Mouse (Mus musculus): ENCODE results near the gene Prune1. TPM values are rescaled to one million over a fixed set of nuclear protein-coding genes. Genes with fewer than 3 reads are reported as not detected.

Gene Prune1
- polyA plus RNA-seq, 1 experiment from 2014 or later, result 19.8 TPM

GRCm38 (mm10) chr3:95310968-95311882 lies 29.3 kb upstream of the Prune1 start:
- no peak for ATAC-seq (replicated peaks; ENCODE audit: low FRiP score)
- WGBS, result 48% methylated on average over 9 of the region's 9 CpGs
- no peaks in the 10 kb centered on the region for H3K9me3 ChIP-seq (ENCODE audit: control insufficient read depth, low read length)
- no peak overlapping the region for H3K9ac ChIP-seq (ENCODE audit: low read depth, low read length)
- no peaks in the 10 kb centered on the region for H3K36me3 ChIP-seq (ENCODE audit: control insufficient read depth, insufficient read depth, low read length)
- peak overlapping the region; percentile 95; the same call in 1 of the 2 replicates for H3K27ac ChIP-seq (ENCODE audit: low read depth, low read length)
- no peaks in the 10 kb centered on the region for H3K27me3 ChIP-seq (replicated peaks; ENCODE audit: control insufficient read depth, insufficient read depth, low read length)
- no peak for DNase-seq (ENCODE audit: low spot score)
- H3K4me2 ChIP-seq, result peak overlapping the region; percentile 11; the same call in 1 of the 2 replicates
- no peak overlapping the region for H3K4me3 ChIP-seq (ENCODE audit: low read depth, low read length)
- peaks cover 20% of the 10 kb centered on the region for H3K4me1 ChIP-seq (replicated peaks; ENCODE audit: control insufficient read depth, insufficient read depth, low read length)

GRCm38 (mm10) chr3:95310496-95310895 lies 28.6 kb upstream of the Prune1 start:
- Histone ChIP-seq H3K36me3 (ENCODE audit: control insufficient read depth, insufficient read depth, low read length) (peaks cover 3% of the 10 kb centered on the region), H3K9me3 (ENCODE audit: control insufficient read depth, low read length) (no peaks in the 10 kb centered on the region), H3K4me3 (ENCODE audit: low read depth, low read length) (no peak overlapping the region), H3K9ac (ENCODE audit: low read depth, low read length) (no peak overlapping the region), H3K4me1 (replicated peaks; ENCODE audit: control insufficient read depth, insufficient read depth, low read length) (peaks cover 20% of the 10 kb centered on the region), H3K4me2 (no peak overlapping the region), H3K27me3 (replicated peaks; ENCODE audit: control insufficient read depth, insufficient read depth, low read length) (no peaks in the 10 kb centered on the region), H3K27ac (ENCODE audit: low read depth, low read length) (no peak overlapping the region)
- ATAC-seq (replicated peaks; ENCODE audit: low FRiP score), result no peak
- WGBS, result 59% methylated on average over 3 of the region's 3 CpGs
- no peak for DNase-seq (ENCODE audit: low spot score)

GRCm38 (mm10) chr3:95307100-95307499 lies 25.2 kb upstream of the Prune1 start, which contains the start of gene Anxa9:
Anxa9 (minus strand) TSS chr3:95307176.
- Histone ChIP-seq H3K4me2 (no peak within 1 kb of the TSS), H3K9me3 (ENCODE audit: control insufficient read depth, low read length) (no peaks in the 10 kb centered on the region), H3K4me1 (replicated peaks; ENCODE audit: control insufficient read depth, insufficient read depth, low read length) (peaks cover 7% of the 10 kb centered on the region), H3K27me3 (replicated peaks; ENCODE audit: control insufficient read depth, insufficient read depth, low read length) (no peaks in the 10 kb centered on the region), H3K27ac (ENCODE audit: low read depth, low read length) (no peak within 1 kb of the TSS), H3K9ac (ENCODE audit: low read depth, low read length) (no peak within 1 kb of the TSS), H3K36me3 (ENCODE audit: control insufficient read depth, insufficient read depth, low read length) (peaks cover 4% of the 10 kb centered on the region), H3K4me3 (ENCODE audit: low read depth, low read length) (no peak within 1 kb of the TSS)
- DNase-seq (ENCODE audit: low spot score) (no peak), ATAC-seq (replicated peaks; ENCODE audit: low FRiP score) (no peak)
- WGBS, result 64% methylated on average over 7 of the region's 7 CpGs

- Histone ChIP-seq H3K4me2 (no peak overlapping the region), H3K9me3 (ENCODE audit: control insufficient read depth, low read length) (no peaks in the 10 kb centered on the region), H3K4me1 (replicated peaks; ENCODE audit: control insufficient read depth, insufficient read depth, low read length) (no peaks in the 10 kb centered on the region; the same call in 1 of the 2 replicates), H3K27me3 (replicated peaks; ENCODE audit: control insufficient read depth, insufficient read depth, low read length) (no peaks in the 10 kb centered on the region), H3K36me3 (ENCODE audit: control insufficient read depth, insufficient read depth, low read length) (peaks cover 4% of the 10 kb centered on the region), H3K4me3 (ENCODE audit: low read depth, low read length) (no peak overlapping the region), H3K27ac (ENCODE audit: low read depth, low read length) (no peak overlapping the region), H3K9ac (ENCODE audit: low read depth, low read length) (no peak overlapping the region)
- 80% methylated on average over 4 of the region's 4 CpGs for WGBS
- ATAC-seq (replicated peaks; ENCODE audit: low FRiP score), result no peak
- DNase-seq (ENCODE audit: low spot score), result no peak
These were observed 24.4 kb upstream of the Prune1 start for GRCm38 (mm10) chr3:95306244-95306643.

GRCm38 (mm10) chr3:95301204-95301796 lies 19.4 kb upstream of the Prune1 start:
- H3K9me3 ChIP-seq (ENCODE audit: control insufficient read depth, low read length), result no peaks in the 10 kb centered on the region
- no peaks in the 10 kb centered on the region; the same call in 1 of the 2 replicates for H3K4me1 ChIP-seq (replicated peaks; ENCODE audit: control insufficient read depth, insufficient read depth, low read length)
- DNase-seq (ENCODE audit: low spot score) (no peak), ATAC-seq (replicated peaks; ENCODE audit: low FRiP score) (no peak)
- H3K4me2 ChIP-seq, result no peak overlapping the region
- no peak overlapping the region for H3K27ac ChIP-seq (ENCODE audit: low read depth, low read length)
- H3K27me3 ChIP-seq (replicated peaks; ENCODE audit: control insufficient read depth, insufficient read depth, low read length), result no peaks in the 10 kb centered on the region
- H3K4me3 ChIP-seq (ENCODE audit: low read depth, low read length), result no peak overlapping the region
- H3K36me3 ChIP-seq (ENCODE audit: control insufficient read depth, insufficient read depth, low read length), result peaks cover 4% of the 10 kb centered on the region
- no peak overlapping the region for H3K9ac ChIP-seq (ENCODE audit: low read depth, low read length)
- 82% methylated on average over 3 of the region's 3 CpGs for WGBS

- Histone ChIP-seq H3K27me3 (replicated peaks; ENCODE audit: control insufficient read depth, insufficient read depth, low read length) (no peaks in the 10 kb centered on the region), H3K4me1 (replicated peaks; ENCODE audit: control insufficient read depth, insufficient read depth, low read length) (peaks cover 12% of the 10 kb centered on the region), H3K4me2 (no peak overlapping the region), H3K9ac (ENCODE audit: low read depth, low read length) (no peak overlapping the region), H3K4me3 (ENCODE audit: low read depth, low read length) (no peak overlapping the region), H3K36me3 (ENCODE audit: control insufficient read depth, insufficient read depth, low read length) (peaks cover 6% of the 10 kb centered on the region; the same call in 1 of the 2 replicates), H3K9me3 (ENCODE audit: control insufficient read depth, low read length) (no peaks in the 10 kb centered on the region), H3K27ac (ENCODE audit: low read depth, low read length) (no peak overlapping the region)
- ATAC-seq (replicated peaks; ENCODE audit: low FRiP score) (no peak), DNase-seq (ENCODE audit: low spot score) (no peak)
- WGBS, result 59% methylated on average over 7 of the region's 7 CpGs
These were observed 16.1 kb upstream of the Prune1 start for GRCm38 (mm10) chr3:95298018-95298417.

- Histone ChIP-seq H3K4me3 (ENCODE audit: low read depth, low read length) (no peak overlapping the region), H3K27me3 (replicated peaks; ENCODE audit: control insufficient read depth, insufficient read depth, low read length) (no peaks in the 10 kb centered on the region), H3K36me3 (ENCODE audit: control insufficient read depth, insufficient read depth, low read length) (peaks cover 11% of the 10 kb centered on the region; the same call in 1 of the 2 replicates), H3K4me1 (replicated peaks; ENCODE audit: control insufficient read depth, insufficient read depth, low read length) (peaks cover 12% of the 10 kb centered on the region), H3K27ac (ENCODE audit: low read depth, low read length) (no peak overlapping the region), H3K4me2 (no peak overlapping the region), H3K9ac (ENCODE audit: low read depth, low read length) (no peak overlapping the region), H3K9me3 (ENCODE audit: control insufficient read depth, low read length) (no peaks in the 10 kb centered on the region)
- 19% methylated on average over 5 of the region's 5 CpGs for WGBS
- no peak for DNase-seq (ENCODE audit: low spot score)
- ATAC-seq (replicated peaks; ENCODE audit: low FRiP score), result 0 out of 2 replicates have a peak, but pooled peaks have one; percentile 30
These were observed 14.2 kb upstream of the Prune1 start for GRCm38 (mm10) chr3:95296103-95296469.

- Histone ChIP-seq H3K9ac (ENCODE audit: low read depth, low read length) (no peak overlapping the region), H3K4me3 (ENCODE audit: low read depth, low read length) (no peak overlapping the region), H3K9me3 (ENCODE audit: control insufficient read depth, low read length) (no peaks in the 10 kb centered on the region), H3K4me1 (replicated peaks; ENCODE audit: control insufficient read depth, insufficient read depth, low read length) (peaks cover 12% of the 10 kb centered on the region), H3K27ac (ENCODE audit: low read depth, low read length) (no peak overlapping the region), H3K36me3 (ENCODE audit: control insufficient read depth, insufficient read depth, low read length) (peaks cover 14% of the 10 kb centered on the region), H3K27me3 (replicated peaks; ENCODE audit: control insufficient read depth, insufficient read depth, low read length) (no peaks in the 10 kb centered on the region), H3K4me2 (no peak overlapping the region)
- ATAC-seq (replicated peaks; ENCODE audit: low FRiP score) (no peak), DNase-seq (ENCODE audit: low spot score) (no peak)
- WGBS, result 78% methylated on average over 11 of the region's 11 CpGs
These were observed 13.6 kb upstream of the Prune1 start for GRCm38 (mm10) chr3:95295321-95296102.

Data from liver, embryonic 11.5 days (tissue).